Comparison of ENCODE assay signal across 8 mouse cellular contexts in genomic region chr19:12488969-12489674, GRCm38 (mm10). TPM values are rescaled to one million over a fixed set of nuclear protein-coding genes. Genes with fewer than 3 reads are reported as not detected.
DNase-seq lines count a peak whose midpoint lies in the region; ATAC-seq and TF ChIP-seq lines count a peak whose summit lies in the region.

No protein-coding gene starts in this region.

- H3K9ac ChIP-seq in heart, postnatal 0 days (replicated peaks; ENCODE audit: low read depth, low read length) = no peak overlapping the region
- no peak overlapping the region; the same call in 1 of the 2 replicates for H3K9ac ChIP-seq in midbrain, embryonic 14.5 days (replicated peaks; ENCODE audit: low read length)

- no peak overlapping the region for H3K27ac ChIP-seq in heart, postnatal 0 days (ENCODE audit: low read depth)
- peak overlapping the region; percentile 81 for H3K27ac ChIP-seq in midbrain, embryonic 14.5 days (replicated peaks; ENCODE audit: low read depth, low read length)

- no peak for TF ChIP-seq CTCF in heart, postnatal 0 days (IDR thresholded peaks at IDR 0.05; ENCODE audit: low read depth)

- H3K36me3 ChIP-seq in heart, postnatal 0 days (replicated peaks; ENCODE audit: control insufficient read depth, insufficient read depth, low read length) = 0 out of 2 replicates have a peak, but pooled peaks cover 3% of the 10 kb centered on the region
- H3K36me3 ChIP-seq in midbrain, embryonic 14.5 days (ENCODE audit: control insufficient read depth, insufficient read depth, low read length) = peaks cover 52% of the 10 kb centered on the region

- no peak overlapping the region for H3K4me2 ChIP-seq in heart, postnatal 0 days (ENCODE audit: low read depth, low read length)
- H3K4me2 ChIP-seq in midbrain, embryonic 14.5 days (ENCODE audit: low read length) = peak overlapping the region; percentile 30

- no peak overlapping the region for H3K4me3 ChIP-seq in heart, postnatal 0 days (ENCODE audit: low read depth, low read length)
- H3K4me3 ChIP-seq in midbrain, embryonic 14.5 days (replicated peaks; ENCODE audit: low read depth, low read length) = 0 out of 2 replicates have a peak overlapping the region, but pooled peaks have one; percentile 1

- ATAC-seq in heart, postnatal 0 days (ENCODE audit: insufficient read depth, low read depth) = peak; percentile 27; the same call in 1 of the 2 replicates
- ATAC-seq in midbrain, embryonic 14.5 days (ENCODE audit: low FRiP score, low TSS enrichment) = peak; percentile 84

- H3K4me1 ChIP-seq in heart, postnatal 0 days (ENCODE audit: control insufficient read depth, insufficient read depth) = peaks cover 10% of the 10 kb centered on the region
- H3K4me1 ChIP-seq in midbrain, embryonic 14.5 days (ENCODE audit: control insufficient read depth, insufficient read depth, low read length) = peaks cover 40% of the 10 kb centered on the region

- TF ChIP-seq EP300 in heart, postnatal 0 days (IDR thresholded peaks at IDR 0.05; ENCODE audit: low read depth) = no peak

- no peaks in the 10 kb centered on the region for H3K27me3 ChIP-seq in heart, postnatal 0 days (ENCODE audit: control insufficient read depth, insufficient read depth, low read length)
- H3K27me3 ChIP-seq in midbrain, embryonic 14.5 days (ENCODE audit: control insufficient read depth, insufficient read depth, low read length) = no peaks in the 10 kb centered on the region

- H3K9me3 ChIP-seq in heart, postnatal 0 days (replicated peaks; ENCODE audit: control insufficient read depth, low read length) = no peaks in the 10 kb centered on the region
- no peaks in the 10 kb centered on the region for H3K9me3 ChIP-seq in midbrain, embryonic 14.5 days (ENCODE audit: control insufficient read depth, low read length)

- WGBS in heart, postnatal 0 days = 55% methylated on average over 8 of the region's 8 CpGs
- 3% methylated on average over 8 of the region's 8 CpGs for WGBS in midbrain, embryonic 14.5 days

- DNase-seq in Muller cell, postnatal 12 days (ENCODE audit: inconsistent ontology term) = peak; percentile 57
- DNase-seq in cerebellum, postnatal 10 days = peak; percentile 56 to 58
- DNase-seq in heart, postnatal 0 days (ENCODE audit: low spot score) = no peak
- DNase-seq in kidney, postnatal 14 days = peak; percentile 86
- peak; percentile 81 for DNase-seq in midbrain, embryonic 14.5 days
- no peak for DNase-seq in thymus, postnatal 36 days
- no peak for DNase-seq in thymus, postnatal 25 days
- DNase-seq in spleen, postnatal 14 days (ENCODE audit: low spot score in 2 of 2) = no peak

RNA-seq across cellular contexts. Expression of gene Dtx4, which starts 12.1 kb away (rescaled TPM):
- 1.5 and 3.8 TPM in 2 replicates for total RNA-seq in heart, postnatal 0 days (2014; rRNA removed; ENCODE audit: low replicate concordance)
- 1.2 and 1.3 TPM in 2 replicates for polyA plus RNA-seq in heart, postnatal 0 days (2015; fragmentation: Nextera tagmentation; extraction: Ambion mirVana)
- 35.7 and 46.0 TPM in 2 replicates for polyA plus RNA-seq in midbrain, embryonic 14.5 days (2014; fragmentation: Nextera tagmentation; extraction: Ambion mirVana)

RNA-seq across cellular contexts. Expression of gene Mpeg1, which starts 28.5 kb away (rescaled TPM):
- total RNA-seq in heart, postnatal 0 days (2014; rRNA removed; ENCODE audit: low replicate concordance) = 0.46 and 3.6 TPM in 2 replicates
- 0.36 and 0.37 TPM in 2 replicates for polyA plus RNA-seq in heart, postnatal 0 days (2015; fragmentation: Nextera tagmentation; extraction: Ambion mirVana)
- polyA plus RNA-seq in midbrain, embryonic 14.5 days (2014; fragmentation: Nextera tagmentation; extraction: Ambion mirVana) = 1.00 and 1.1 TPM in 2 replicates

RNA-seq across cellular contexts. Expression of gene Fam111a, which starts 56.4 kb away (rescaled TPM):
- total RNA-seq in heart, postnatal 0 days (2014; rRNA removed; ENCODE audit: low replicate concordance) = 8.4 and 9.3 TPM in 2 replicates
- 6.6 and 8.6 TPM in 2 replicates for polyA plus RNA-seq in heart, postnatal 0 days (2015; fragmentation: Nextera tagmentation; extraction: Ambion mirVana)
- polyA plus RNA-seq in midbrain, embryonic 14.5 days (2014; fragmentation: Nextera tagmentation; extraction: Ambion mirVana) = 4.5 and 8.3 TPM in 2 replicates

Comparison
In these comparisons a context has a peak if more than half of its experiments do, and no peak if none do; other contexts are left out.
1. DNase-seq: peak in Muller cell, postnatal 12 days (single experiment), cerebellum, postnatal 10 days (2 of 2), kidney, postnatal 14 days (single experiment) and midbrain, embryonic 14.5 days (single experiment); none in heart, postnatal 0 days (single experiment), thymus, postnatal 36 days (0 of 2), thymus, postnatal 25 days (single experiment) and spleen, postnatal 14 days (0 of 2).
2. RNA of gene Dtx4, which starts 12.1 kb away (polyA plus RNA-seq): 35.7 to 46.0 TPM in midbrain, embryonic 14.5 days; 1.2 to 1.3 TPM in heart, postnatal 0 days; every median in the first group is over 10 times any median in the second.